Mouse (Mus musculus) lung, adult 2 months (tissue): Measurements from ENCODE around the gene Traf3ip1.

Experiments
- CTCF ChIP-seq: fragments of 200-500 bp; IDR thresholded peaks from 2 replicates; pipeline ENCODE4 v1.5.1; 2011; ENCODE audit warnings: mild to moderate bottlenecking, low read length, control low read depth; ENCODE audit not compliant: insufficient read depth
- POLR2A ChIP-seq: fragments of 200-500 bp; IDR thresholded peaks from 2 replicates; pipeline ENCODE4 v1.6.1; 2011; ENCODE audit warnings: low read depth, mild to moderate bottlenecking, control low read depth, low read length, borderline replicate concordance; ENCODE audit errors: extremely low read depth

- TF ChIP-seq CTCF (no peak), POLR2A (no peak)
Measured at GRCm38 (mm10) chr1:91463336-91463995, 31.0 kb upstream of the Traf3ip1 start.
